Mouse (Mus musculus) MEL (cell line): ENCODE data around the gene Hist4h4. TPM values are rescaled to one million over a fixed set of nuclear protein-coding genes. Genes with fewer than 3 reads are reported as not detected.
A peak's percentile ranks its signal among the peaks of the same experiment; 100 is the strongest.

Experiments
- DNase-seq: peaks from one replicate; pipeline ENCODE4 v3.0.0; 2011; ENCODE audit warnings: low read depth, low spot score
- H3K27ac ChIP-seq: 2 replicates; pipeline ENCODE4 v1.5.1; 2012; ENCODE audit warnings: low read depth, mild to moderate bottlenecking, control low read depth, low read length, moderate library complexity; ENCODE audit not compliant: control insufficient read depth
- H3K27me3 ChIP-seq, 2 experiments: fragments of 150-350 bp in 1 of 2; sonication (generic) in 1 of 2; 2 replicates each; pipeline ENCODE4 v1.6.1; 2012; ENCODE audit warnings: low read length in 2 of 2, mild to moderate bottlenecking in 2 of 2, improper control_type of control experiment in 1 of 2, moderate library complexity in 1 of 2; ENCODE audit not compliant: insufficient read depth in 2 of 2, control insufficient read depth in 1 of 2
- H3K36me3 ChIP-seq, 2 experiments: 2 replicates each; pipeline ENCODE4 v1.6.1; 2012 to 2014; ENCODE audit warnings: low read length in 2 of 2, improper control_type of control experiment in 1 of 2, inconsistent platforms in 1 of 2, mild to moderate bottlenecking in 1 of 2; ENCODE audit not compliant: insufficient read depth in 2 of 2, control insufficient read depth in 1 of 2
- H3K4me1 ChIP-seq, 2 experiments: fragments of 150-350 bp in 1 of 2; sonication (generic) in 1 of 2; 2 replicates each; pipeline ENCODE4 v1.6.1; 2012; ENCODE audit warnings: low read length in 2 of 2, improper control_type of control experiment in 1 of 2, mild to moderate bottlenecking in 1 of 2; ENCODE audit not compliant: insufficient read depth in 2 of 2, control insufficient read depth in 1 of 2
- H3K4me3 ChIP-seq, 2 experiments: fragments of 150-350 bp in 1 of 2; sonication (generic) in 1 of 2; 2 replicates each; pipeline ENCODE4 v1.5.1; 2012; ENCODE audit warnings: low read depth in 2 of 2, low read length in 2 of 2, mild to moderate bottlenecking in 2 of 2, moderate library complexity in 2 of 2, control low read depth in 1 of 2, improper control_type of control experiment in 1 of 2; ENCODE audit not compliant: control insufficient read depth in 1 of 2, insufficient read depth in 1 of 2
- H3K79me2 ChIP-seq: 2 replicates; pipeline ENCODE4 v1.6.1; 2012; ENCODE audit warnings: mild to moderate bottlenecking, low read length, moderate library complexity; ENCODE audit not compliant: control insufficient read depth, poor library complexity, insufficient read depth
- H3K9ac ChIP-seq: 2 replicates; pipeline ENCODE4 v1.6.1; 2012; ENCODE audit warnings: low read depth, mild to moderate bottlenecking, control low read depth, low read length, moderate library complexity; ENCODE audit not compliant: control insufficient read depth, poor library complexity, severe bottlenecking
- H3K9me3 ChIP-seq: fragments of 150-350 bp; sonication (generic); replicated peaks from 2 replicates; pipeline ENCODE4 v1.6.1; 2012; ENCODE audit warnings: mild to moderate bottlenecking, low read length, improper control_type of control experiment, moderate library complexity; ENCODE audit not compliant: insufficient read depth
- CHD2 ChIP-seq: IDR thresholded peaks from 2 replicates; pipeline ENCODE4 v1.6.1; 2011; ENCODE audit warnings: low read length, improper control_type of control experiment
- CTCF ChIP-seq, 3 experiments: IDR thresholded peaks in 2 of 3; conservative IDR thresholded peaks in 1 of 3; 2 replicates each; pipeline ENCODE4 v1.5.1; 2011 to 2012; ENCODE audit warnings: low read length in 3 of 3, low read depth in 2 of 3, mild to moderate bottlenecking in 2 of 3, improper control_type of control experiment in 1 of 3, inconsistent platforms in 1 of 3, mixed read lengths in 1 of 3, moderate library complexity in 1 of 3; ENCODE audit not compliant: control insufficient read depth in 1 of 3, insufficient read depth in 1 of 3, poor library complexity in 1 of 3, severe bottlenecking in 1 of 3
- ETS1 ChIP-seq: IDR thresholded peaks from 2 replicates; pipeline ENCODE4 v1.6.1; 2012; ENCODE audit warnings: low read depth, mild to moderate bottlenecking, inconsistent platforms, low read length, improper control_type of control experiment, moderate library complexity
- GABPA ChIP-seq: IDR thresholded peaks from 2 replicates; pipeline ENCODE4 v1.6.1; 2012; ENCODE audit warnings: low read depth, mild to moderate bottlenecking, inconsistent platforms, low read length, improper control_type of control experiment, moderate library complexity
- HCFC1 ChIP-seq: IDR thresholded peaks from 2 replicates; pipeline ENCODE4 v1.6.1; 2012; ENCODE audit warnings: low read depth, mild to moderate bottlenecking, inconsistent platforms, low read length, improper control_type of control experiment, moderate library complexity
- MAFK ChIP-seq: IDR thresholded peaks from 2 replicates; pipeline ENCODE4 v1.6.1; 2011; ENCODE audit warnings: low read depth, mild to moderate bottlenecking, low read length, improper control_type of control experiment, borderline replicate concordance
- MAX ChIP-seq: IDR thresholded peaks from 2 replicates; pipeline ENCODE4 v1.6.1; 2011; ENCODE audit warnings: low read length, improper control_type of control experiment
- MAZ ChIP-seq: IDR thresholded peaks from 2 replicates; pipeline ENCODE4 v1.6.1; 2012; ENCODE audit warnings: low read depth, mild to moderate bottlenecking, inconsistent platforms, low read length, improper control_type of control experiment
- MXI1 ChIP-seq: IDR thresholded peaks from 2 replicates; pipeline ENCODE4 v1.6.1; 2011; ENCODE audit warnings: mild to moderate bottlenecking, low read depth, low read length, improper control_type of control experiment
- MYC ChIP-seq: IDR thresholded peaks from 2 replicates; pipeline ENCODE4 v1.6.1; 2011; ENCODE audit warnings: low read depth, mild to moderate bottlenecking, low read length, improper control_type of control experiment, moderate library complexity
- NRF1 ChIP-seq: IDR thresholded peaks from 2 replicates; pipeline ENCODE4 v1.6.1; 2014; ENCODE audit warnings: low read depth, mild to moderate bottlenecking, inconsistent platforms, low read length, improper control_type of control experiment, moderate library complexity; ENCODE audit not compliant: poor library complexity, insufficient read depth, severe bottlenecking
- POLR2A ChIP-seq, 2 experiments: IDR thresholded peaks; 2 replicates each; pipeline ENCODE4 v1.6.1; 2011 to 2012; ENCODE audit warnings: low read length in 2 of 2, mild to moderate bottlenecking in 2 of 2, control low read depth in 1 of 2, improper control_type of control experiment in 1 of 2, low read depth in 1 of 2, moderate library complexity in 1 of 2; ENCODE audit not compliant: control insufficient read depth in 1 of 2, insufficient read depth in 1 of 2, poor library complexity in 1 of 2
- POLR2AphosphoS2 ChIP-seq: IDR thresholded peaks from 2 replicates; pipeline ENCODE4 v1.6.1; 2011; ENCODE audit warnings: low read length, improper control_type of control experiment
- SIN3A ChIP-seq: IDR thresholded peaks from 2 replicates; pipeline ENCODE4 v1.6.1; 2012; ENCODE audit warnings: low read length, improper control_type of control experiment, inconsistent platforms
- TAL1 ChIP-seq: IDR thresholded peaks from 2 replicates; pipeline ENCODE4 v1.6.1; 2012; ENCODE audit warnings: mild to moderate bottlenecking, inconsistent platforms, low read length, moderate library complexity, mixed read lengths
- UBTF ChIP-seq: IDR thresholded peaks from 2 replicates; pipeline ENCODE4 v1.6.1; 2012; ENCODE audit warnings: low read depth, mild to moderate bottlenecking, inconsistent platforms, low read length, improper control_type of control experiment, moderate library complexity, borderline replicate concordance; ENCODE audit not compliant: insufficient read depth
- USF1 ChIP-seq: IDR thresholded peaks from 2 replicates; pipeline ENCODE4 v1.6.1; 2014; ENCODE audit warnings: low read depth, mild to moderate bottlenecking, inconsistent platforms, low read length, improper control_type of control experiment, moderate library complexity
- ZKSCAN1 ChIP-seq: IDR thresholded peaks from 2 replicates; pipeline ENCODE4 v1.6.1; 2012; ENCODE audit warnings: low read depth, mild to moderate bottlenecking, inconsistent platforms, low read length, improper control_type of control experiment, moderate library complexity
- ZMIZ1 ChIP-seq: IDR thresholded peaks from 2 replicates; pipeline ENCODE4 v1.6.1; 2012; ENCODE audit warnings: low read depth, mild to moderate bottlenecking, inconsistent platforms, low read length, improper control_type of control experiment, moderate library complexity
- ZNF384 ChIP-seq: IDR thresholded peaks from 2 replicates; pipeline ENCODE4 v1.6.1; 2012; ENCODE audit warnings: low read depth, mild to moderate bottlenecking, inconsistent platforms, low read length, improper control_type of control experiment
- polyA plus RNA-seq, 2 experiments: library from polyadenylated mRNA; stranded (reverse) in 1 of 2; unstranded in 1 of 2; fragments of >175 nt in 1 of 2; fragments of >200 nt in 1 of 2; gene quantifications; 2 replicates each; pipeline versions ENCODE4 v1.2.1 to v1.2.4; 2012; ENCODE audit warnings: low replicate concordance in 2 of 2, low read depth in 1 of 2; ENCODE audit not compliant: insufficient read length in 2 of 2, insufficient read depth in 1 of 2, missing spikeins in 1 of 2
- total RNA-seq: library from RNA; depleted of rRNA; stranded (reverse); fragments of 300-350 nt; gene quantifications from 2 replicates; pipeline ENCODE4 v1.2.3, GENCODE M21; 2012

Gene Hist4h4
- total and polyA plus RNA-seq, 3 experiments = 1.1 to 306 TPM; not detected in 1

DNA sequence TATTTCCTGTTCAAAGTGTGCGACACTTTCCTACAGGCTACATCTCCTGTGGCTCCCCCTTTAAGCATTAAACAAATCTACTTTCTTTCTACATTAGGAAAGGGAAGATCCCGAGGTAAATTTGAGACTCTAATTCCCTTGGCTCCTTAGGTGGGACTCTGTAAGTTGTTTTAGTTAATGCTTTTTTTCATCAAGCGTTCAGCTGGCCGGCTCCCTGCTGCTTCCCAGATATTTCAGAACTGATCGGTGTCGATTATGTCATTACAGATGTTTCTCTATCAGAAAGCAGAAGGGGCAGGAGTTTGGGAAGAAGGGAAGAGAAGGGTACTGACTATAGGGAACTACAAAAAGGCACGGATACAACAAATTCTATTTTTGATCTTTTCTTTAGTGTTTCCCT lies 22.9 kb upstream of the Hist4h4 start:
- peak; percentile 54 for DNase-seq
- Histone ChIP-seq H3K4me3 (peak overlapping the region; percentile 70 to 95), H3K27me3 (no peaks in the 10 kb centered on the region), H3K27ac (peak overlapping the region; percentile 86), H3K79me2 (peaks cover 24% of the 10 kb centered on the region), H3K9me3 (no peaks in the 10 kb centered on the region), H3K36me3 (peaks cover 11% of the 10 kb centered on the region in 2 experiments), H3K9ac (peak overlapping the region; percentile 99), H3K4me1 (peaks cover 3% of the 10 kb centered on the region in 2 experiments; a peak in 3 of 4 replicates)
- TF ChIP-seq MYC = no peak
- no peak for TF ChIP-seq GABPA
- TF ChIP-seq ETS1 = 0 out of 2 replicates have a peak, but pooled peaks have one; percentile 34
- TF ChIP-seq UBTF = no peak
- TF ChIP-seq NRF1 = no peak
- no peak for TF ChIP-seq MAZ
- no peak for TF ChIP-seq ZKSCAN1

DNA sequence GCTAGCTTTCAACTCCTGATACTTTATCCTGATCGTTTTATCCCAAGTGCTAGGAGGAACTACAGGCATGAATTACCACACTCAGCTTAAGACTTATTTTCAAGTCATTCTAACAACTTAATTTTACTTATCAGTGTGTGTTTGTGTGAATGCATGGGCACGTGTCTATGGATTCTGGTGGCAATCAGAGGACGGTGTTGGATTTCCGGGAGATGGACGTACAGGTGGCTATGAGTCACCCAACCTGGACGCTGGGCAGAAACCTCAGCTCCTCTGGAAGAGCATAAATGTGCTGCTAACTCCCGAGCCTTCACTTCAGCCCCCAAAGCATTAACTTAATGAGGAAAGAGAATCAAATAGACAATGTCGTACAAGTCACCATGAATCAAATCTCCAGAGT lies 20.8 kb upstream of the Hist4h4 start:
- Histone ChIP-seq H3K36me3 (peaks cover 11 to 21% of the 10 kb centered on the region in 2 experiments), H3K27ac (no peak overlapping the region), H3K9ac (no peak overlapping the region), H3K9me3 (no peaks in the 10 kb centered on the region), H3K4me3 (no peak overlapping the region), H3K4me1 (peaks cover 3% of the 10 kb centered on the region in 2 experiments; a peak in 3 of 4 replicates), H3K79me2 (peaks cover 24% of the 10 kb centered on the region), H3K27me3 (no peaks in the 10 kb centered on the region)
- no peak for TF ChIP-seq ETS1
- DNase-seq = no peak

DNA sequence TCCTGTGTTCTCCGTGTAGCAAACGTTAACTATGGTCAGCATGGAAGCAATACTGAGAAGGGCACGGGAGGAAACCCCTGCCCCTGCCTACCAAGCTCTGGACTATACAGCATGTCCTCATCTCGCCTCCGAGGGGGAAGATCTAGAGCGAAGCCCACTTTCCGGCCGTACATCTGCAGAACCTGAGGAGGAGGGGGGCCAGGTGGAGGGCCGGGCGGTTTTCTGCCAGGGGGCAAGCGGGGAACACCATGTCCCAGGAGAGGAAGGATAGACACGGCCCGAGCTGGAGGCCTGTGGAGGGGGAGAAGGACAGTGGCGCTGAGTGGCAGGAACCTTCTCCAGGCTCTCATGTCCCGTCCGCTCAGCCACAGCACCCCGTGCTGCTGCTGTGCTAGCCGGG lies 16.9 kb upstream of the Hist4h4 start:
- Histone ChIP-seq H3K79me2 (peaks cover 10% of the 10 kb centered on the region; the same call in 1 of the 2 replicates), H3K4me3 (no peak overlapping the region), H3K9me3 (no peaks in the 10 kb centered on the region), H3K27me3 (no peaks in the 10 kb centered on the region), H3K4me1 (no peaks in the 10 kb centered on the region), H3K36me3 (peaks cover 5 to 35% of the 10 kb centered on the region in 2 experiments), H3K9ac (no peak overlapping the region), H3K27ac (no peak overlapping the region)
- TF ChIP-seq MAFK = no peak
- TF ChIP-seq ETS1 = no peak
- no peak for TF ChIP-seq CHD2
- TF ChIP-seq ZMIZ1 = no peak
- TF ChIP-seq MAX = no peak
- no peak for TF ChIP-seq SIN3A
- no peak for TF ChIP-seq POLR2A (IDR thresholded peaks at IDR 0.05; ENCODE audit: control insufficient read depth in 1 of 2, insufficient read depth in 1 of 2, low read depth in 1 of 2, low read length in 2 of 2, poor library complexity in 1 of 2)
- TF ChIP-seq MYC = no peak
- no peak for TF ChIP-seq MXI1
- no peak for TF ChIP-seq ZNF384
- TF ChIP-seq USF1 = no peak
- no peak for TF ChIP-seq NRF1
- no peak for TF ChIP-seq POLR2AphosphoS2
- TF ChIP-seq HCFC1 = no peak
- no peak for TF ChIP-seq TAL1
- no peak for TF ChIP-seq UBTF
- TF ChIP-seq CTCF (IDR thresholded peaks at IDR 0.05 in 2 of 3, conservative IDR thresholded peaks at IDR 0.05 in 1 of 3; ENCODE audit: control insufficient read depth in 1 of 3, insufficient read depth in 1 of 3, low read depth in 2 of 3, low read length in 3 of 3, poor library complexity in 1 of 3, severe bottlenecking in 1 of 3) = no peak
- no peak for DNase-seq
